Mouse (Mus musculus) layer of hippocampus, postnatal 14 days (tissue): Measurements from ENCODE around the gene Slc13a4. TPM values are rescaled to one million over a fixed set of nuclear protein-coding genes. Genes with fewer than 3 reads are reported as not detected.

ENCODE experiments used
- DNase-seq, 2 experiments: peaks; one replicate each; pipeline ENCODE4 v3.0.0; 2021 to 2022; ENCODE audit warnings: low spot score in 2 of 2, mixed read lengths in 1 of 2
- total RNA-seq, 2 experiments: library from RNA; stranded (reverse); gene quantifications; 2 replicates each; pipeline ENCODE4 v1.2.3; 2021

The Slc13a4 gene
- total RNA-seq, 2 experiments from 2014 or later, result 2.6 to 11.9 TPM

GRCm38 (mm10) chr6:35303355-35303900 is 4.5 kb downstream of the Slc13a4 start:
- no peak for DNase-seq

DNA sequence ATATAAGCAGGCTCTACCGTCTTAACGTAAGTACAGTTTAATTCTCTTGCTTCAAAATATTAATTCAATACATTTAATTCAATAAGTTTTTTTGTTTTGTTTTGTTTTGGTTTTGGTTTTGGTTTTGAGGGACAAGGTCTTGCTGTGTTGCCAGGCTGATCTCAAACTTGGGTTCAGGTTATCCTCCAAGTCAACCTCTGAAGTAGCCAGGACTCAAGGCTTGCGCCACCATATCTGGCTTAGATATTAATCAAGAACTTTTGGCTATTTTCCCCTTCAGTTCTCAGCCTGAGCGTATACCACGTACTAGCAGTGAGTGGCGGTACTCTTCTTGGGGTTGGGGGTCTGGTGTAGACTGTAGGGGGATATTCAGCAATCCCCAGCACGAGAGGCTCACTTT is 5.3 kb downstream of the Slc13a4 start:
- no peak for DNase-seq

GRCm38 (mm10) chr6:35298323-35298722 is 9.6 kb downstream of the Slc13a4 start:
- DNase-seq, result no peak

- DNase-seq, result no peak
Observed at GRCm38 (mm10) chr6:35297516-35298227, 10.3 kb downstream of the Slc13a4 start.

DNA sequence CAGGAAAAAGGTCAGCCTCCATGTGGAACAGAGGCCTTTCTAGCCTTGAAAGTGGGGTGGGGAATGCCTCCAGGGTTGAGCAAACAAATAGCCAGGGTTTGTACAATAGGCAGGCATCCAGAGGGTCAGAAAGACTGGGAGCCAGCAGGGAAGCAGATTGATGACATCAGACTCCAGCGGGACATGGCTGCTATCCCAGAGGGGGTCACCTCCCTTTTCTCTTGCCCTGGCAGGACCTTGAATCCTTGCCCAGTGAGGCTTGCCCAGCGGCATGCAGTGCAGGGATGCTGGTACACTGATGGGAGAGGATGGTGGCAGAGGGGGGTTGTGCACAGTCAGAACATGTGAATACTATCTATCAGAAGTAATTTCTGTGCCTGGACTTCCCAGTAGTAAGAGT is 10.9 kb downstream of the Slc13a4 start:
- DNase-seq, result peak; percentile 14 to 57

DNA sequence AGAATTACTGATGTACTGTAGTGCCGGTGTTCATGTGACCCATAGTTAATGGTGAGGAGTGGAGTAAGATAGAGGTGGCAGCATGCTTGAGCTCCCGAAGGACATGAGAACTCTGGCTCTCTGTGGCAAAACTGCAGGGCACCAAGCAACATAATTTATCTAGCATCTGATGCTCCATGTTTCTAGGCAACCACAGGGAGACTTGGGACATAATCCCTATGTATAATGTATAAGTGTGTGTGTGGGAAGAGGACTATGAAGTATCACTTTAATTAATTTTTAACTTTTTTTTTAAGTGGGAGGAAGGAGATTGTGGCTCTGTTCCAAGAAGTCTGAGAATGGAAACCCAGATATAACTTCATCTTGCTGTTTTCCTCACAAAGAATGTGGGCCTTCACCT is 13.0 kb downstream of the Slc13a4 start:
- no peak for DNase-seq

- no peak for DNase-seq
Observed at GRCm38 (mm10) chr6:35289676-35290075, 18.3 kb downstream of the Slc13a4 start.

DNA sequence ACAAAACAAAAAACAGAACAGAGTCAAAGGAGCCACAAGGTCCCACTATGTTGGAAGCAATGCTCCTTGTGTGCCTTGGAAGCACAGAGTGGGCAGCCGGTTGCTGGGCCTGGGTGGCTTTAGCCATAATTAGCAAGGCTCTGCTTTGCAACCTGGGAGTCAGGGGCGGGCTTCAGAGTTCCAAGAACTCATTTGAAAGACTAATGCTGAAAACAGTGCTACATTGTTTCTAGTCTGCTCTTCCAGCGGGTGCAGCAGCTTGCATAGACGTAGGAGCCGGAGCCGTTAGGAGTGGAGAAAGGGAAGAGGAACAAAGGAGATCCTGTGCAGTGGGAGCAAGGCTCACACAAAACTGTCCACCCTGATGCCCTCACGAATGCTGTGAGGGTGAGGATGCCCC is 19.0 kb downstream of the Slc13a4 start:
- DNase-seq, result peak in 1 of 2 experiments; percentile 32

GRCm38 (mm10) chr6:35288114-35288761 is 19.7 kb downstream of the Slc13a4 start:
- peak; percentile 62 to 66 for DNase-seq

- DNase-seq, result no peak
Observed at GRCm38 (mm10) chr6:35279306-35279705, 28.6 kb downstream of the Slc13a4 start.

GRCm38 (mm10) chr6:35277903-35278587 is 29.9 kb downstream of the Slc13a4 start:
- no peak for DNase-seq

GRCm38 (mm10) chr6:35273391-35274082 is 34.4 kb downstream of the Slc13a4 start:
- no peak for DNase-seq

DNA sequence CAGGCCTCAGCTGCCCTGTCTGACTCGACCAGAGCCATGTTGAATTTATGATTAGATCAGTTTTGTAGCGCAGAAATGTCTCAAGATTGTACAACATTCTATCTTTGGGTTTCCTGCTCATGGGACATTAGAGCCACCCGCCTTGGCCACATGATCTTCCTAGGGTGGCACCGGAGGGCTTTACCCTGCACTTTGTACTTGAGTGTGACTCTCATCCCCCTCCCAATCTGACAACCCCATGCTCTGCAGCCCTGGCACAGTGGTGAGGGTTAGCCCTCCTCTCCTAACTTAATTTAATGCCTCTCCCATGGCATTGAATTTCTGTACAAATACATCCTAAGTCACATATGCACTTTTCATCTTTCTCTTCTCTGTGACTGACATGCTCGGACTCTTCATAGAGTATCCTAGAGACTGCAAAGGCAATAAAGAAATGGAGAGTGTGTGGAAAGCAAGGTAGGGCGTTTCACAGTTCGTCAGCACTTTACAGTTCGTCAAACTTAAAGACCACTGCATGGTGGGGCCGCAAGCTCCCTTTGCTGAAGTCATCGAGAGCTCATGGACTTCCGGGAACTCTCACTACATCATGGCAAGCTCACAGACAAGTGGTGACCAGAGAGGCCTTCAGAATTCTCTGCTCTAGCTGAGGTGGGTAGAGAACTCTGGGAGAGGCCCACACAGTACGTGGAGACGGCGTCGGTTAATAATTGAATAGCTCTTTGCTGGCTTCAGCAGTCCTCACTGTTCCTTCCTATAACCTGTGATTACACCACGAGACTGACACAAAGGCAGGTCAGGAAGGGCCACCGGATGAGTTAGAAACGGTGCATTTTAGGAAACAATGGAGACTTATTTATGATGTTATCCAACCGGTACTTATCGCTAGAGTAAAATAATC is 35.8 kb downstream of the Slc13a4 start:
- no peak for DNase-seq

GRCm38 (mm10) chr6:35271094-35271855 is 36.7 kb downstream of the Slc13a4 start:
- peak in 1 of 2 experiments; percentile 42 for DNase-seq

GRCm38 (mm10) chr6:35269643-35270042 is 38.3 kb downstream of the Slc13a4 start:
- no peak for DNase-seq

GRCm38 (mm10) chr6:35268711-35269110 is 39.2 kb downstream of the Slc13a4 start:
- no peak for DNase-seq

DNA sequence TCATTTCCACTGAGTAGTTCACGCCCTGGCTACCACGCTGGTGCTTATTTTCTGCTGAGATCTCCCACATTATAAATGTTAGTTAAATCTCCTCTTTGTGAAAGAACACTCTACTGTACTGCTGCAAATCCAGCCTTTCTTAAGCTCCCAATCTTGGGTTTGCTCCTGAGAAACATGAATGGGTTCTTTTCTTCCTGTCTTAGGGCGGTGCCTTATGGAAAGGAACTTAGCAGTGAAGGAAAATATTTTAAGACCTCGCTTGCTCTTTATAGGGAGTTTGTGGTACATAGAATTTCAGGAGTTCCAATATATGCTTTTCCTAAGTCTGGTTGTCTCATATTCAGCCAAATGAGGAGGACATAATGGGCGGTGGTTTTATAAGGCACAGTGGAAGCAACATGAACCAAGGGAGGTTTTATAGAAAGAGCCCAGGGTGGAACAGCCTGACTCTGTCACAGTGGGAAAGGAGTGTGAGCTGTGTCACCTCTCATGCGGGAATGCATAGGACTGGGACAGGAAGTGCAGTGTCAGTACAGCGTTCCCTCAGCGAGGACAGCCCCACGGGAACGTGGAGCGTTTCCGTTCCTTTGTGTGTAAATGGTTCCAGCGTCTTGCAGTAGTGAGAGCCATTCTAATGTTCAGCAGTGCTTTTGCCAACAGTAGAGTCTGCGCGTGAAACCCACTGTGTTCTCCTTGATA is 42.2 kb downstream of the Slc13a4 start:
- DNase-seq, result no peak

GRCm38 (mm10) chr6:35260531-35260930 is 47.4 kb downstream of the Slc13a4 start:
- no peak for DNase-seq

GRCm38 (mm10) chr6:35259526-35259925 is 48.4 kb downstream of the Slc13a4 start:
- DNase-seq, result no peak
